Mouse (Mus musculus): ENCODE results near the gene Mvp. TPM values are rescaled to one million over a fixed set of nuclear protein-coding genes. Genes with fewer than 3 reads are reported as not detected.

Mvp gene
- 61.2 TPM for polyA plus RNA-seq (2017; shearing (Covaris generic))

DNA sequence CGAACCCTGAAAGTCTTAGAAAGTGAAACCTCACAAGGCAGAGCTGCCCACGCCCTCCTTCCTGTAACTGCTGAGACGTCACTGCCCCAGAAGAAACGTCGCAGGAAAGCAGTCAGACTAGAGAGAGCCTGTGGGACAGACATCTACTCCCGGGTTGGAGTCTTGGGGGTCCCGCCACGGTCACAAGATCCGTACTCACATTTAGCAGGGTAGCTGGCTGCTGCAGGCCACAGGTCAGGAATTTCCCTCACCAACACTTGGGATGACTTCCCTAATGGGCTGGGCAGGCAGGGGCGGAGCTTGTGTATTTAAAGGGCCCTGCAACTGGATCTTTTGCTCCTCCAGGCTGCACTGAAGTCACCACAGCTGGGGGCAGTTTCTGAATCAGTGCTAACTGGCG is at the start of gene Mvp:
Gene Mvp (minus strand): TSS at position 302 of the 400 bp plus-strand sequence.

DNA sequence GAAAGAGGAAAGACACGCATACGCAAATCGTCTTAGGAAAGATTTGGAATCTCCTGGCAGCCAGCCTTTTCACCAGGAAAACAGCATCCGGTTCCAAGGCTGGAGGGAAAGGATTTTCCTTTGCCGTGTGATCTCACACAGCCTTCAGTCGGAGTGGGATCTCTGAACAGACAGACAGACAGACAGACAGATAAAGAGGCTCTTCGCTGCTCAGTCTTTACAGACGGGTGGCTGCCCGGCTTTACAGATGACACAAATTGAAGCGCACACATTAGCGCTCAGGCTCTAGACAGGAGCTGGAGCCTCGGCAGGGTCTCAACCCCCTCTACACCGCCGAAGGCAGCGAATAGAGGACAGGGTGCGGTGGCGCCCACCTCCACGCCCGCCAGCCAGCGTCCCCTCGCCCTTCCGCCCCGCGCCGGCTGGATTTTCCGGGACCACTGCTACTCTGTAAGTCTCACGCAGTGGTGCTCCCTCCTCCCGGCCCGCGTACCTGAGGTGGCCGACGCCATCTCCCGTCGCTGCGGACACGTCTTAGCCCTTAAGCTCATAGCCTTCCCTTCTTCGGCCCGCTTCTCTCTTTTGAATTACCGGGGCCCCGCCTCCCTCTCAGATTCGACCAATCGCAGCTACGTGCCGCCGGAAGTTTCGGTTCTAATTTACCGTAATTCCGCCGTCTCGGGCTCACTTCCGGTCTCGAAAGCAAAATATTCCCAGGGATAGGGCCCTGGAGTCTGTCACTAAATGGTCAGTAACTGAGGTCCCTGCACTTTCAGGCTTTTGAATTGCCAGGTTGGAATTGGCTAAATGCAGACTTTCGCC is 27.6 kb upstream of the Mvp start, which contains the start of gene Kif22:
Gene Kif22 (minus strand): TSS at position 621 of the 822 bp plus-strand sequence.

DNA sequence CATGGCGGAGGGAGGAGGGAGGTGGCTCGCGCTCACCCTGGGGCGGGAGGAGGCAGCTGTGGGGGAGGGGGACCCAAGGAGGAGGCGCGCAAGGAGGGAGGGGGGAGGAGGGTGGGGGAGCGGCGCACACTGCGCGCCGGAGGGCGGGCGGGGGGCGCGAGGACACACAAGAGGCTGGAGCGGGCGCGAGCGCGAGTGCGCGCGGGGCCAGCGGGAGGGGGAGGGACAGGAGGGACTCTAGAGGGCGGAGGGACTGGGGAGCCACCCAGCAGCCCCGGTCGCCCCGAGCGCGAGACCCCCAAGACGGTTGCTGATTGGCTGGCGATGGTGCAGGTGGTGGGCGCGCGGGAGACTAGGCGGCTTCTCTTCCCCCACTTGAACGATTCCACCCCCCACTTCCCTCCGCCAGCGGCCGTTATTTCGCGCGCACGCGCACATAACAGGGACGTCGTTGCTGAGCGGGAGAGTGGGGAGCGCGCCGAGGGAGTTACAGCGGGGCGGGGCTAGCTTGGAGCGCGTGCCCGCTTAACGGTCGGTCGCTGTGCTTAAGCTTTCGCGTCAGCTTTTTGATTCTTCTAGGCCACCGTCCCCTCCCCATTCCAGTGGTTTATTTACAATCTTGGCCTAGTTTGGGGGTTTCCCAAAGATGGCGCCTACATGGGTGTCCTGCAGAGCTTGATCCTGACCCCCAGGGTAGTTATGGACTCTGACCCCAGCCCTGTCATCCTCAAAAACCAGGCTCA is 12.7 kb upstream of the Mvp start, which contains the start of gene Maz:
Gene Maz (minus strand): TSS at position 54 of the 743 bp plus-strand sequence.

DNA sequence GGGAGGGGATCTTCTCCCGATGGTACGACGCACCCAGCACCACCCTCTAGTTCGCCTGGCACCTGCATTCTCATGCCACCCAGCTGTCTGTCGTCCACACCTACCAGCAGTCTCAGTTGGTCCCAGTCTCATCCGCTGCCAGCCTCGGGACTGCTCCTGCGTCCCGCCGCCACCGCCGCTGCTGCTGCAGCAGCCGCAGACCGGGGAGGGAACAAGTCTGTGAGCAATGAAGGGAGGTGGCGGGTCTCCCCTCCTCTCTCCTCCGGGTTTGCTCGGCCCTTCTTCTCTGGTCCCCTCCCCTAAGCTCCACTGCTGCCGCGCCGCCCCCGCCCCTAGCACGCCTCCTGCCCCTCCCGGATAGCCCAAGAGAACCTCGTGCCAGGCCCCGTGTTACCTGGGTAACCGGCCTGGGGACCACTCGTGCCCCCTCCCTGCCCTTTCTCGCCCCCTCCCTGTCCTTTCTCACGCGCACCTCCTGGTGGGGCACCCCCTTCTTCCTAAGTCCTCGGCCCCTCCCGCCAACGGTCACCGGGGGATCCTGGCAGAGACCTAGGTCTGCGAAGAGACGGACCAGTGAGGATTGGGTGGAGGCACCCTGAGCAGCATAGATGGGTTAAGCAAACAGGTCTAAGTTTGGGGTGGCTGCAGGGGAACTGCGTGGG is 6.6 kb upstream of the Mvp start, which contains the start of the genes Gm42742 and Prrt2:
Gene Gm42742 (minus strand): TSS at position 197 of the 662 bp plus-strand sequence.
Gene Prrt2 (minus strand): TSS at position 311 of the 662 bp plus-strand sequence.

DNA sequence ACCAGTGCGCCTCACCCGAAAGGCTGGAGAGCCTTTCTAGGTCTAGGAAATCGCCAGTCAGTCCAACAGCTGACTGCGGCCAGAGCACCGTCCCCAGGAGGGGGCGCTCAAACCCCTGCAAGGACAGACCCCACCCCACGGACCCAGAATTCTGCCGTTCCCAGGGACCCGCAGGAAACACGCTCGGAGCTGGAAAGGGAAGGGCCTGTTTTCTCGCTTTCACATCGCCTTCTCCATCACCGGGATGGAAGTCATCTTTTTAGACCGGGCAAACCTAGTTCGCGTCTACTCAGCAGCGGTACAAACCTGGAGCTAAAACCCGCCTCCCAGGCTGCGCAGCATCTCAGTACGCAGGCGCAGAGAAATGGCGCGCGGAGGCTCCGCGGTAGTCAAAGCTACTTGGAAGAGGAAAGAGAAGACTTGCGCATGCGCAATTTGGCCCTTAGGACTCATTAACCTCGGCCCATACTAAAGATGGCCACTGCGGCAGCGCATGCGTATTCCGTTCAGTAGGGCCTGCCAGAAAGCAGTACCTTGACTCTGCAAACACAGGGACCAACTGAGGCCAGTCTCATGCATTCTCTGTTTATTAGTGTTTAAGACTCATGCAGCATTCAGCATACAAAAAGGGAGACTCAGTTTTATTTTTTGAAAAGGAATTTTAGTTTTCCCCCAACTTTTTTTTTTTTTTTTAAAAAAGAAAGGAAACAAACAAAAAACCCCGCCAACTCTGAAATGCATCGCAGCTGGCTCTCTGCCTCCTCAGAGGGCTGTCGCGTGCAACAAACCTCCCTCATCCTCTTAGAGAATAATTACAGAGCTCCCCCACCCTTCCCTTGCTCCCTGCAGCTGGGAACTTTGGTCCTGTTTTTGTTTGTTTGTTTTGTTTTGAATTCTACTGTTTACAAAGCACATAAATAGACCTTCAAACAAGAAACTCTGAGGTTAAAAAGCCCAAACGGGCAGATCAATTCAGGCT is 2.8 kb upstream of the Mvp start, which contains the start of gene Pagr1a:
Gene Pagr1a (minus strand): TSS at position 382 of the 979 bp plus-strand sequence.

DNA sequence TGATC is 1.9 kb upstream of the Mvp start, which contains the start of gene Pagr1b:
Gene Pagr1b (minus strand): TSS at position 4 of the 5 bp plus-strand sequence.

DNA sequence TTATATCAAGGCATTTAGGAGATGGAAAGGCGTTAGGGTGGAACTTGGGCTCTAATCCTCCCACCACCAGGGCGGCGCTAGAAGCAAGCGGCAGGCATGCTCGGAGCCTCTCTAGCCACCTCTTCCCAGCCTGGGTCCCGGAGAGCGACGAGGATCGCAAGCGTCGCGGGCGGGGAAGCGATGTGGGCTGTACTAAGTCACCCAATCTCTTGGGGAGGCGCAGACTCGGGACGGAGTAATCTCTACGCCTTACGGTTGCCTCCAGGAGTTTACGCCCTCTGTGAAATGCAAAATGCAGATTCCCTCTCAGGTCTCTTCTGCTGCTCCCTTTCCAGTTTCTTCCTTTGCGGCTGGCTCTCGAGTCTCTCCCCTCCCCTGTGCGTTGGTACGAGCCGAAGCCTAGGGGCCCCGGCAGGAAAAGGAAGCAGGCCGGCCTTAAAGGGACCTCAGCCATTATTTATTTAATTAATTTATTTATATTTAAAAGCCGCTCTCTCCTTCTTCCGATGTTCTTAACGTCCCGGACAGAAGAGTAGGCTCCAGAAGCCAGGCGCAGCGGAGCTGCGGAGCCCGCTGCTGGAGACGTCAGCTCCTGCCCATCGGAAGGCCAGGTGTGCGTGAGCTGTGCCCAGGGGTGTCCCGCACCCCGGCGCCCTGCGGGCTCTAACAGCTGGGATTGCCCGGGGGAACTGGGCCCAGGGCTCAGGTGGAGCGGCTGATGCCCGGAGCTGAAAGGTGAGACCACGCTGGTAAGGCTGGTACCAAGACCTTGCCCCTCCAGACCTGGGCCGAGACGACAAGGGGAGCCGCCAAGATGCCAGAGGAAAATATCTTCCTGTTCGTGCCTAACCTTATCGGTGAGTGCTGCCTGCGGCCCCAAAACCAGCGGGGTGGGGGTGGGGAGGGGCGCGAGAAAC is 38.2 kb downstream of the Mvp start, which contains the start of gene Cdiptos:
Gene Cdiptos (minus strand): TSS at position 149 of the 917 bp plus-strand sequence.

DNA sequence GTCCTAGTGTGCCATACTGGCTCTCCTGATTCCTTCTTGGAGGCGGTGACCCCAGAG is 38.7 kb downstream of the Mvp start, which contains the start of gene Cdipt:
Gene Cdipt (plus strand): TSS at position 22 of the 57 bp plus-strand sequence.

DNA sequence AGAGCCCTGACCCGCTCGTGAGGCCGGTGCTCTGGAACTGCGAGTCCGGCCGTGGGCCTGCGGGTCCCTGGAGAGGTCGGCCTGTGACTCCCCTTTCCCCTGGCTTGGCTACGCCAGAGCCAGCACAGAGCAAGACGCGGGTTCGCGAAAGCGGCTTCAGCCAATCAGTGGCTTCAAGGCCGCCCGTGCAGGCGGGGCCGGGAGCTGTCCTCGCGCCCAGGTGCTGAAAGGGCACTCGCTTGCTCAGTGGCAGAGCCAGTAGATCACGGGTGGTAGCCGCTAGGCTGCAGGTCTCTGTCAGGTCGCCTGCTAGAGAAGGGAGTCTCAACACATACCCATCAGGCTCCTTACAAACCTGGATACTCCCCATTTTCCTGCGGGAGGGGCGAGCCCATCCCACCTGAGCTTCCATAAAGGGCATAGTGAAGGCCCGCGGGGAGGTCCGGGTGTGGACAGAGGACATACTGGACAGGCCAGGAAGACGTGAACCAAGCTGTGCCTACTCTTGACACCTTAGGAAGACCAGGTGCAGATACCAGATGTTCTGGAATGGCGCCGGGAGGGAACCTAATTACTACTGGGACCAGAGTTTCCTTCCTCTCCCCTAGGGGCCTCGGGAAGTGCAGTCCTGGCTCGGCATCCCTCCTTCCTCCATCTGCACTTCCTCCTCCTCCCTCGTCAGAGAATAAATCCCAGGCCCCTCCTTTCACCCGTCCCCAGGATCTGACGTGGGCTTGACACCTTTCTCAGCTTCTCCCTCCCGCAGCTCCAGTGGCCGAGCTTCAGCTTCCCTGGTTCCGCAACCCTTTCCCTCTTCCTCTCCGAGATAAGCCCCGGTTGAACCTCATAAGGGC is 64.4 kb downstream of the Mvp start, which contains the start of gene Sez6l2:
Gene Sez6l2 (plus strand): TSS at position 771 of the 854 bp plus-strand sequence.

DNA sequence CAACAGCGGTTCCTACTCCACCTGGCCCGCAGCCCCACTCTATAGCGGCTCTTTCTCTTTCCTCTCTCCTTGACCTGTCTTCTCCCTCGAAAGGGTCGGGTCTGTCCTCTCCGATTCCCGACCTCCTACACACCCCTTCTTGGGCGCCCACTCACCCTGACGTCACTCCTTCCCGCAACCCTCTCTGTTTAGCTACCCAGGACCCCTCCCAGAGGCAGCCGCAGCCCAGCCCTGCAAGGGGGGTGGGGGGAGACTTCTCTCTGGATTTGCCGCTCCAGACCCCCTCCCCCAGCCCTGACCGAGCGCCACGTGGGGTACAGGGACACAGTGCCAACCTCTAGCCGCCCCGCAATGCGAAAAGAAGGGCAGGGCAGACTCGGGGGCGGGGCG is 65.0 kb downstream of the Mvp start, which contains the start of gene Asphd1:
Gene Asphd1 (minus strand): TSS at position 180 of the 390 bp plus-strand sequence.

Other genes with a start within 250 kb of the Mvp start
- gene Gdpd3, start 248.3 kb downstream of the Mvp start, polyA plus RNA-seq (2017; shearing (Covaris generic)) = not detected
- gene Ypel3, start 237.7 kb downstream of the Mvp start, polyA plus RNA-seq (2017; shearing (Covaris generic)) = 370 TPM
- gene Tbx6, start 233.1 kb downstream of the Mvp start, polyA plus RNA-seq (2017; shearing (Covaris generic)) = 2.2 TPM
- gene Ppp4c, start 222.1 kb downstream of the Mvp start, polyA plus RNA-seq (2017; shearing (Covaris generic)) = 384 TPM
- not detected for gene Fam57b, start 217.0 kb downstream of the Mvp start, polyA plus RNA-seq (2017; shearing (Covaris generic))
- gene 4930451I11Rik, start 183.0 kb downstream of the Mvp start, polyA plus RNA-seq (2017; shearing (Covaris generic)) = not detected
- gene Doc2a, start 167.2 kb downstream of the Mvp start, polyA plus RNA-seq (2017; shearing (Covaris generic)) = not detected
- 8.3 TPM for gene Hirip3, start 152.6 kb downstream of the Mvp start, polyA plus RNA-seq (2017; shearing (Covaris generic))
- 51.8 TPM for gene Ino80e, start 152.2 kb downstream of the Mvp start, polyA plus RNA-seq (2017; shearing (Covaris generic))
- gene Taok2, start 129.9 kb downstream of the Mvp start, polyA plus RNA-seq (2017; shearing (Covaris generic)) = 35.6 TPM
- gene Tmem219, start 91.7 kb downstream of the Mvp start, polyA plus RNA-seq (2017; shearing (Covaris generic)) = 28.4 TPM
- gene Kctd13, start 85.7 kb downstream of the Mvp start, polyA plus RNA-seq (2017; shearing (Covaris generic)) = 41.2 TPM
- gene Asphd1, start 65.0 kb downstream of the Mvp start, polyA plus RNA-seq (2017; shearing (Covaris generic)) = not detected
- gene Sez6l2, start 64.1 kb downstream of the Mvp start, polyA plus RNA-seq (2017; shearing (Covaris generic)) = 0.82 TPM
- gene Cdipt, start 38.7 kb downstream of the Mvp start, polyA plus RNA-seq (2017; shearing (Covaris generic)) = 115 TPM
- gene Cdiptos, start 38.5 kb downstream of the Mvp start, polyA plus RNA-seq (2017; shearing (Covaris generic)) = 0.45 TPM
- gene Pagr1b, start 1.9 kb upstream of the Mvp start, polyA plus RNA-seq (2017; shearing (Covaris generic)) = not detected
- gene Pagr1a, start 2.7 kb upstream of the Mvp start, polyA plus RNA-seq (2017; shearing (Covaris generic)) = 19.7 TPM
- 57.3 TPM for gene Gm42742, start 6.5 kb upstream of the Mvp start, polyA plus RNA-seq (2017; shearing (Covaris generic))
- gene Prrt2, start 6.6 kb upstream of the Mvp start, polyA plus RNA-seq (2017; shearing (Covaris generic)) = 13.1 TPM
- gene Maz, start 12.4 kb upstream of the Mvp start, polyA plus RNA-seq (2017; shearing (Covaris generic)) = 95.1 TPM
- 2.9 TPM for gene Kif22, start 27.9 kb upstream of the Mvp start, polyA plus RNA-seq (2017; shearing (Covaris generic))
- not detected for gene Zg16, start 72.7 kb upstream of the Mvp start, polyA plus RNA-seq (2017; shearing (Covaris generic))
- gene AI467606, start 76.7 kb upstream of the Mvp start, polyA plus RNA-seq (2017; shearing (Covaris generic)) = 66.8 TPM
- 9.2 TPM for gene Qprt, start 107.6 kb upstream of the Mvp start, polyA plus RNA-seq (2017; shearing (Covaris generic))
- gene Spn, start 123.2 kb upstream of the Mvp start, polyA plus RNA-seq (2017; shearing (Covaris generic)) = 49.7 TPM
- 55.9 TPM for gene Cd2bp2, start 181.4 kb upstream of the Mvp start, polyA plus RNA-seq (2017; shearing (Covaris generic))
- 51.9 TPM for gene Tbc1d10b, start 193.8 kb upstream of the Mvp start, polyA plus RNA-seq (2017; shearing (Covaris generic))
- gene Mylpf, start 194.3 kb upstream of the Mvp start, polyA plus RNA-seq (2017; shearing (Covaris generic)) = 12.4 TPM
- 8.8 TPM for gene Zfp553, start 218.4 kb upstream of the Mvp start, polyA plus RNA-seq (2017; shearing (Covaris generic))
- gene Sept1, start 218.5 kb upstream of the Mvp start, polyA plus RNA-seq (2017; shearing (Covaris generic)) = 475 TPM
- gene Zfp771, start 229.7 kb upstream of the Mvp start, polyA plus RNA-seq (2017; shearing (Covaris generic)) = 7.5 TPM
- gene Dctpp1, start 246.1 kb upstream of the Mvp start, polyA plus RNA-seq (2017; shearing (Covaris generic)) = 12.7 TPM